Mouse (Mus musculus): ENCODE data around the gene Dusp12. TPM values are rescaled to one million over a fixed set of nuclear protein-coding genes. Genes with fewer than 3 reads are reported as not detected.

Dusp12 gene
- total RNA-seq, 2 experiments from 2014 or later = 13.8 to 19.2 TPM

Other genes starting within 250 kb of the Dusp12 start
- gene Olfml2b, start 241.0 kb downstream of the Dusp12 start, total RNA-seq (2021) = 10 to 100 TPM; 35.6 to 44.2 TPM
- gene Atf6, start 17.8 kb downstream of the Dusp12 start, total RNA-seq (2021) = 10 to 100 TPM; 46.6 to 49.2 TPM
- gene Gm26620, start 475 bp downstream of the Dusp12 start, total RNA-seq (2021) = under 1 TPM; 0.34 to 0.77 TPM
- under 1 TPM in 1 of 2 experiments, not detected in 1; 0.54 TPM for gene Fcrlb, start 27.4 kb upstream of the Dusp12 start, total RNA-seq (2021)
- not detected for gene Fcrla, start 42.0 kb upstream of the Dusp12 start, total RNA-seq (2021)
- 1 to 10 TPM; 3.4 to 3.6 TPM for gene Fcgr2b, start 91.0 kb upstream of the Dusp12 start, total RNA-seq (2021)
- gene Fcgr4, start 133.4 kb upstream of the Dusp12 start, total RNA-seq (2021) = under 1 TPM in 1 of 2 experiments, not detected in 1; 0.22 TPM
- 10 to 100 TPM; 12.1 to 14.0 TPM for gene Fcgr3, start 179.4 kb upstream of the Dusp12 start, total RNA-seq (2021)
- gene Cfap126, start 228.4 kb upstream of the Dusp12 start, total RNA-seq (2021) = 1 to 10 TPM in 1 of 2 experiments, under 1 TPM in 1; 0.52 to 1.5 TPM

Data from layer of hippocampus, postnatal 25 days (tissue).